Mouse (Mus musculus): ENCODE data around the gene Dapk2. TPM values are rescaled to one million over a fixed set of nuclear protein-coding genes. Genes with fewer than 3 reads are reported as not detected.
"Not testable (repeated sequence)": the region's sequence is repeated elsewhere in the genome, so short reads cannot be mapped to it uniquely, and the experiment has no call there.

Gene Dapk2
- total RNA-seq, 4 experiments from 2014 or later: 0.43 to 1.5 (median 0.69) TPM

GRCm38 (mm10) chr9:66274657-66275056 lies 116.6 kb downstream of the Dapk2 start:
- DNase-seq (ENCODE audit: low spot score in 2 of 2): no peak

DNA sequence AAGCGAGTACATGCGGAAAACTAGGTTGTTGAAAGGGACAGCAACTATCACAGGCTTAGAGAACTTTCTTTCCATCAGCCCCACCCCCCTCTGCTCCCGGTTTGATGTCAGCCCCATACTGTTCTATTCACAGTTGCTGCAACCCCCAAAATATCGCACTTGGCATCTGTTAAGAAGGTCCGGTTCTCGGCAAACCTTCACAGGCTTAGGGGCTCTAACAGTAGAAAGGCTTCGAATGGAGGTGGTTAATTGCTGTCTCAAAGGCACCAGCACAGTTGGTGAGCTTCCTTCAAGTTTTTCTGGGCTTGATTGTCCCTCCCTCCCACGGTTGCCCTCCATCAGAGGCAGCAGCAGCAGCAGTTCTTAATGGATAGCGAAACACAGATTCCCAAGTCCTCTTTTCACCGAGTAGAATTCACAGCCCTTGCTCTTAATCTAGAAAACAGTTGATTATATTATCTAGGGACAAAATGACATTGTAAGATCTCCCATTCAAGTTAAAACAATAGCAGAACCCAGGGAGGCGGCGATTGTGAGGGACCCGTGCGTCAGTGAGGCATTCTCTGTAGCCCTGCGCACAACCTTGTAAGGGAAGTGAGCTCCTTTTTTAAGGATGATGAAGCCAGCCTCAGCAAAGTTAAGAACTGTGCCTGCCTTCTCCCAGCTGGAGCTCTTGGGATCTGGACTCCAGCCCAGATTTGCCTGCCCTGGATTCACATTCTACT lies 117.4 kb downstream of the Dapk2 start:
- peak; percentile 39 to 63 for DNase-seq (ENCODE audit: low spot score in 2 of 2)

- no peak for DNase-seq (ENCODE audit: low spot score in 2 of 2)
Measured at GRCm38 (mm10) chr9:66276062-66276461, 118.0 kb downstream of the Dapk2 start.

DNA sequence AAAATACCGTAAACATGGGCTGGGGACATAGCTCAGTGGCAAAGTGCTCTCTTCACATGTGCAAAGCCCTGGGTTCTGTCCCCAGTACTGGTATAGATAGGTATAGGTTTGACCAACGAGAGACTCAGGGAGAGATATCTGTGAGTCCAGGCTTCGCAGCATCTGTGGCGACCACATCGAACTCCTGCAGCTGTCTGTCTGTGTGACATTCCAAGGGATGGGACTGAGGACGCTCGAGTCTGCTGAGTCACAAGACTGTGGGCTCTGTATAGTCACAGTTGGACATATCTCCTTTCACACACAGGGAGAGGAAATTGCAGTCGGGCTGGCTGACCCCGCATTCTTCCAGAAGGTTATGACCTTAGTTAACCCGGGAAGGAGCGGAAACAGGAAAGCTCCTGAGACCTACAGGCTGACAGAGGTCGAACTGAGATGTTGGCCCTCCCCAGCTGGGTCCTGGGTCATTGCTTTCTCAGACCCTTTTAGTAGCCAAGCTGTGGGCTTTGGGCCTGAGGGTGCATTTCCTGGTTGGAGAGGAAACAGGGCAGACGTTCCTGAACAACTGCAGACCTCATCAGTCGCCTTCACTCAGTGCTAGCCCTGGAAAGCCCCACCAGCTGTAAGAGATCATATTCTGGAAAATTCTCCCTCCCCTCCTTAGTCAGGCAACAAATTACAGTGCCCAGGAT lies 118.8 kb downstream of the Dapk2 start:
- no peak for DNase-seq (ENCODE audit: low spot score in 2 of 2)

GRCm38 (mm10) chr9:66279647-66280046 lies 121.6 kb downstream of the Dapk2 start:
- DNase-seq (ENCODE audit: low spot score in 2 of 2): no peak

DNA sequence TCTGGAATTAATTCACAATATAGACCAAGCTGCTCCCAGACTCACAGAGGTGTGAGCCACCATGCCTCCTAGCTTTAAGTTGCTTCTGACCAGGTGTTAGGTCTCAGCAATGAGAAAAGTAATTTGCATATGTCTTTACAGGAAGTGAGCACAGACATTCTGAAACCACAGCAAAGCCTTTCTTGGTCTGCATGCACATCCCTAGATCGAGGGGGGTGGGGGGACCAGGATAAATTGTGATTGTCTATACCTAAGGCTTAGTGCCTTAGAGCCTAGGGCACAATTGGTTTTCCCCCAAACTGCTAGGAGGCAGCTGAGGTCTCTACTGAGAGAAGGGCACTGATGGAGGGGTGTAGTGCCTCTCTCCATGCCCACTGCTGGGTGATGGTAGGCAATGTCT lies 122.5 kb downstream of the Dapk2 start:
- DNase-seq (ENCODE audit: low spot score in 2 of 2): no peak

- DNase-seq (ENCODE audit: low spot score in 2 of 2): no peak
Measured at GRCm38 (mm10) chr9:66281501-66281951, 123.5 kb downstream of the Dapk2 start.

- no peak for DNase-seq (ENCODE audit: low spot score in 2 of 2)
Measured at GRCm38 (mm10) chr9:66282582-66282981, 124.6 kb downstream of the Dapk2 start.

DNA sequence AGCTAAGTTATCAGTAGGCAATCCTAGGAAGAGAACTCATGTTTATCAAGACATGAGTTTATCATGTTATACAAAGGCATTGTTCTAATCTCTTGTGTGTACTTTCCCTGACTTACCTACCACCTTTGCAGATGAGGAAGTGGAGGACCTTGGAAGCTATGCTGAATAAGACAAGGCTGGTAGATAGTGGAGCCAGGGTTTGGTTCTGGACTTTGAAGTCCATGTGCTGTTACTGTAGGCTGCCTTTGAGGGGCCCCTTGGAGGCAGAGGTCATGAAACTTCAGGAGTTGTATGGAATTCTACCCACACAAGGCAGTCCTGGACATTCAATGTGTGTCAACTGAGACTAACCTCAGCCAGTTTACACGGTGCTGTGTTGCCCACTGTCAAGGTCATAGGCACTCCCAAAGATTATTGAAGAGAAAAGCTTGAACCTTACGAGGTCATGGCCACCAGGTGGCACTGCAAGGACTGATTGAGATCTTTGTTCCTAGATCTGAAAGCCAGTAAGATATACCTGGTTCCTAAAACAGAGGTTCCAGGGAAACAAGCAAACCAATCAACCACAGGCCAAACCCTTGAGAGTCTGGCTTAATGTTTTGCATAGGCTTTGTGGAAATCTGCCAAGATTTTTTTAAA lies 125.7 kb downstream of the Dapk2 start:
- peak in 1 of 2 experiments; percentile 67 for DNase-seq (ENCODE audit: low spot score in 2 of 2)

DNA sequence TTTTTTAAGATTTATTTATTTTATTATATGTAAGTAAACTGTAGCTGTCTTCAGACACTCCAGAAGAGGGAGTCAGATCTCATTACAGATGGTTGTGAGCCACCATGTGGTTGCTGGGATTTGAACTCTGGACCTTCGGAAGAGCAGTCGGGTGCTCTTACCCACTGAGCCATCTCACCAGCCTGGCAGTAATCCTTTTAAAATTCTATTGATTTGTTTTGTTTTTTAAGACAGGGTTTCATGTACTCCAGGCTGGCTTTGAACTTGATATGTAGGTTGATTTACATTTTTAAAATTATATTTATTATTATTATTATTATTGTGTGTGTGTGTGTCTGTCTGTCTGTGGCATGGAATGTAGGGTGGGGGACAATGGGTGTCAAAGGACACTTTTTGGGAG lies 127.2 kb downstream of the Dapk2 start:
- not testable (repeated sequence) for DNase-seq (ENCODE audit: low spot score in 2 of 2)

DNA sequence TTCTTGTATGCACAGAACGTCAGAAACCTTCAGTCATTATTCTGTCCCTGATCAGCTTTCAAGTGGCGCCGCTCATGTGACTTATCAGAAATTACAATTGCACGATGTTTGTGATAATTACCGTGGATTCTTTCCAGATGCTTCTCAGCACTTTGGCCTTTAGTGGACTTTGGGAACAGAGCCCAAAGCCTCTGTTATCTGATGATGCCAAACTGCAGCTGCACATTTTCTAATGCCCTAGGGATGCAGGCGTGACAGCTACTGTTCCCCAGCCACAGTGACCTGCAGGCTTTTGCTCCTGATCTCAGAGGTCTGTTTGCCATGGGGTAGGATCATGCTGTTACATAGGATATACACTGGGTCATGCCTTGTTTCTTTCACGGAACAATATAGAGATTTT lies 127.9 kb downstream of the Dapk2 start:
- no peak for DNase-seq (ENCODE audit: low spot score in 2 of 2)

DNA sequence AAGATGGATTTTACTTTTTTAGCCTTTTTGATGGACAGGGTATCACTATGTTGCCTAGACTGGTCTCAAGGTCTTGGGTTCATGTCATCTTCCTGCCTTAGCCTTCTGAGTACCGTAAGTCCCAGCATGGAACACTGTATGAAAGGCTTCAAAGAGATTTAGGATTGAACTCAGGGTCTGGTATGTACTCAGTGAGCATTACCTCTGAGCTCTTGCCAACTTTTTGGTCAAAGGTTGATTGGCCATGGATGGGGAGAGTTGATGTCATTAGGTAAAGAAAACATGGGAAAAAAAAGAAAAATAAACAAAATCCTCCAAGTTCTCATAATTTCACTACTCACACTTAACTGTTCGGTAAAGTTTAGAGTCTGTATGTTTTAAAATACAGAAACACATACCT lies 132.7 kb downstream of the Dapk2 start:
- DNase-seq (ENCODE audit: low spot score in 2 of 2): no peak

DNA sequence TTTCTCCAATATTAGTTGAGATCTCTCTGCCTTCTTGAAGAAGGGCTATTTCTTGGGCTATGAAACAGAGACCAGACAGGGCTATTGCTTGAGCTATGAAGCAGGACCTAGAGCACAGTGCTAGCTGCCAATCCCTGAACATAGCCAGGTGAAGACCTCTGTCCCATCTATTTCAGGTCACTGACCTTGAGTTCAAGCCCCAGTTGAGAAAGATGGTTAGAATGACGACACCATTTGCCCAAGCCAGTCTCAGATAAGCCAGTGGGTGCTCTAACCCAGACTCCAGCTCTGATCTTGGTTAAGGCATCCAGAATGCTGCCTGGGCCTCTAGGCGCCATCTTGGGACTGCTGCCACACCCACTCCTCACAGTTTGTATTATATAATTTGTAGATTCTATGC lies 135.3 kb downstream of the Dapk2 start:
- no peak for DNase-seq (ENCODE audit: low spot score in 2 of 2)

DNA sequence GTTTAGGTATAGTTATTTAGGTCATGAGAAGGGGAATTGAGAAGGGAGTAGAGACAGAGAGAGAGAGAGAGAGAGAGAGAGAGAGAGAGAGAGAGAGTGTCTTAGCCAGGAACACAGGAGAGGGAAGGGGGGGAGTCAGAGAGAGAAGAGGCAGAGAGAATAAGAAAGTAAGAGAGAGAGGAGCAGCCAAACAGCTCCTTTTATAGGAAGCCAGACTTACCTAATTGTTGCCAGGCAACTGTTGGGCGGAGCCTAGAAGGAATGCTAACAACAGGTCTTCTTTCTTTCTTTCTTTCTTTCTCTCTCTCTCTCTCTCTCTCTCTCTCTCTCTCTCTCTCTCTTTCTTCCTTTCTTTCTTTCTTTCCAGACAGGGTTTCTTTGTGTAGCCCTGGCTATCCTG lies 136.2 kb downstream of the Dapk2 start:
- no peak for DNase-seq (ENCODE audit: low spot score in 2 of 2)

DNA sequence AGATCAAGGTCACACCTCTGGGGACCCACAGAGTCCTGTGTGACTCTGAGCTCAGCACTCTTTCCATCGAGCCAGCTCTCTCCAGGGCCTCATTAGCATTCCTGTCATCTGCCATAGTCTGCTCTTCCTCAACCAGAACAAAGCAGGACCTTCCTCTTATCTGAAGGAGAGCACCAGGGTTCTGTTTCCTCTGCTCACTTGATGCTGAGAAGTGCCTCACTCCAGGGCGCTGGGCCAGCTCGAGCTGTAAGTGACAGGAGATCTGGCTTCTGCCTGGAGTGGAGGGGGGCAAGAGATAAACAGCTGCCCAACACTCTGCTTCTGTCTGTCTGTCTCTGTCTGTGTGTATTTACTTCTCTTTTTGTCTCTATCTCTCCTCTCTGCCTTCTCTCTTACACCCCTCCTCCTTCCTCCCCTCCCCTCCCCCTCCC lies 137.0 kb downstream of the Dapk2 start:
- no peak for DNase-seq (ENCODE audit: low spot score in 2 of 2)

GRCm38 (mm10) chr9:66295577-66296120 lies 137.6 kb downstream of the Dapk2 start:
- no peak for DNase-seq (ENCODE audit: low spot score in 2 of 2)

DNA sequence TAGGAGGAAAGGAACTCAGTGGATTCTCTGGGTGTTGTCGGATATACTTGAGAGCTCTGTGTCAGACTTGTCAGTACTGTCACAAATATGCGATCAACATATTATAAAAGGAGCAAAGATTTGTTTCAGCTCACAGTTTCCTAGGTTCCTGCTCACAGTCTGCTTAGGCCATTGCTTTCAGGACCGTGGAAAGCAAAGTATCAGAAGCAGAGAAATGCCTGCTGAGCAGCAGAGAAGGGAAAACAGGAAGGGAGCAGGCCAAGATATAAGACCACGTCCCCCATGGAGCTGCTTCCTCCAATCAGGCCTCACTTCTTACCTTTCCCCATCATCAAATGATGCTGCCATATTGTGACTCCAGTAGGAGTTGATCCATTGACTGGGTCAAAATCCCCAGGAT lies 140.8 kb downstream of the Dapk2 start:
- DNase-seq (ENCODE audit: low spot score in 2 of 2): no peak

GRCm38 (mm10) chr9:66300448-66301027 lies 142.5 kb downstream of the Dapk2 start:
- DNase-seq (ENCODE audit: low spot score in 2 of 2): no peak

DNA sequence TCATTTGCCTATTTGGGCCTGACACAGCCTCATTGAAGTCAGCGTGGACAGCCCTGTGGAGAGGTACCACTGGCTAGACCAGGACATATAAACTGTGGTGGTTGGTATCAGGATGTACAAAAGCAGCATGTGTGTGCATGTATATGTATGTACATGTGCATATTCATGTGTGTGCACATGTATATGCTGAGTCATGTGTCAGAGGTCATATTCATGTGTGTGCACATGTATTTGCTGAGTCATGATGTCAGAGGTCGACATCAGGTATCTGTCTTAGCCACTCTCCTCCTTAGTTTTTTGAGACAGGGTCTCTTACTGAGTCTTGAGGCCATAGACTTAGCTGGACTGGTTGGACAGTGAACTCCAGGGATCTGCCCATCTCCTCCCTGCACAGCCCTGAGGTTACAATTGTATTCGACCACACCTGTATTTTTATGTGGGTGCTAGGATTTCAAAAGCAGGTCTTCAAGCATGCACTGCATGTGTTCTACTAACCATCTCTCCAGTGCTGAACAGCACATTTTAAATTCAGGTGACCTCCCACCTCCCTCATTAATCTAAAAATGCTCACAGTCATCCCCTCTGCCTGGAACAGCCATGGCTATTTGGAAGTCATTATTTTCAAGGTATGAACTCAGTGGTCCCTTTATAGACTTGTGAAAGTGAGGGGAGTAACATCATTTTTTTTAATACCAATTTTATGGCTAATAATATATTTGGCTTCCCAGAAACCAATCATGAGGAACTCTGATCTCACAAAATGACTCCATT lies 146.5 kb downstream of the Dapk2 start:
- DNase-seq (ENCODE audit: low spot score in 2 of 2): no peak

GRCm38 (mm10) chr9:66305121-66306112 lies 147.4 kb downstream of the Dapk2 start:
- peak; percentile 80 to 83 for DNase-seq (ENCODE audit: low spot score in 2 of 2)
